Mouse (Mus musculus) liver, adult 2 months (tissue): ENCODE measurements around the gene Tmem95. TPM values are rescaled to one million over a fixed set of nuclear protein-coding genes. Genes with fewer than 3 reads are reported as not detected.
"Not testable (repeated sequence)": the region's sequence is repeated elsewhere in the genome, so short reads cannot be mapped to it uniquely, and the experiment has no call there.

Experiments used
- DNase-seq: peaks from one replicate; pipeline ENCODE4 v3.0.0-alpha.2; 2011; ENCODE audit warnings: low read depth, low spot score; ENCODE audit errors: extremely low read depth
- H3K27ac ChIP-seq: fragments of 200-500 bp; replicated peaks from 2 replicates; pipeline ENCODE4 v1.5.1; 2012; ENCODE audit warnings: low read depth, mild to moderate bottlenecking, control low read depth, inconsistent platforms, low read length; ENCODE audit not compliant: insufficient read depth
- H3K27me3 ChIP-seq: fragments of 200-500 bp; 2 replicates; pipeline ENCODE4 v1.6.1; 2012; ENCODE audit warnings: mild to moderate bottlenecking, moderate library complexity, low read length, inconsistent platforms; ENCODE audit not compliant: control insufficient read depth, insufficient read depth
- H3K36me3 ChIP-seq: fragments of 200-500 bp; 2 replicates; pipeline ENCODE4 v1.6.1; 2012; ENCODE audit warnings: low read length, inconsistent platforms; ENCODE audit not compliant: control insufficient read depth, insufficient read depth
- H3K4me1 ChIP-seq: fragments of 200-500 bp; 2 replicates; pipeline ENCODE4 v1.6.1; 2011; ENCODE audit warnings: low read length; ENCODE audit not compliant: control insufficient read depth, insufficient read depth
- H3K4me3 ChIP-seq: fragments of 200-500 bp; 2 replicates; pipeline ENCODE4 v1.5.1; 2011; ENCODE audit warnings: low read depth, mild to moderate bottlenecking, control low read depth, low read length, moderate library complexity; ENCODE audit not compliant: insufficient read depth
- H3K79me2 ChIP-seq: fragments of 200-500 bp; 2 replicates; pipeline ENCODE4 v1.6.1; 2012; ENCODE audit warnings: inconsistent platforms, mild to moderate bottlenecking, low read length, moderate library complexity; ENCODE audit not compliant: control insufficient read depth, insufficient read depth
- H3K9ac ChIP-seq: fragments of 200-500 bp; 2 replicates; pipeline ENCODE4 v1.6.1; 2012; ENCODE audit warnings: low read depth, mild to moderate bottlenecking, control low read depth, inconsistent platforms, low read length
- CTCF ChIP-seq: fragments of 200-500 bp; IDR thresholded peaks from 2 replicates; pipeline ENCODE4 v1.5.1; 2011; ENCODE audit warnings: low read depth, low read length, control low read depth
- POLR2A ChIP-seq: fragments of 200-500 bp; IDR thresholded peaks from 2 replicates; pipeline ENCODE4 v1.6.1; 2011; ENCODE audit warnings: low read length, control low read depth; ENCODE audit not compliant: insufficient read depth; ENCODE audit errors: extremely low read depth
- WGBS: fragments of 180-500 bp; shearing (Covaris S2); methylation state at CpG from one replicate; pipeline ENCODE4 v1.1.7; 2018; 5-methylcytosine and 5-hydroxymethylcytosine counted together
- polyA plus RNA-seq: library from polyadenylated mRNA; depleted of rRNA; stranded (reverse); fragments of >200 nt; gene quantifications from 2 replicates; pipeline ENCODE4 v1.2.3, GENCODE M21; 2012
- total RNA-seq: library from RNA; depleted of rRNA; stranded (reverse); fragments of >200 nt; gene quantifications from 2 replicates; pipeline ENCODE4 v1.2.3, GENCODE M21; 2014

Gene Tmem95
- total and polyA plus RNA-seq, 2 experiments, result not detected

GRCm38 (mm10) chr11:69870289-69871069 is 7.3 kb downstream of the Tmem95 start:
- Histone ChIP-seq H3K79me2 (no peaks in the 10 kb centered on the region), H3K27ac (no peak overlapping the region), H3K9ac (no peak overlapping the region), H3K27me3 (no peaks in the 10 kb centered on the region), H3K4me1 (no peaks in the 10 kb centered on the region), H3K4me3 (no peak overlapping the region), H3K36me3 (no peaks in the 10 kb centered on the region)
- WGBS, result 96% methylated on average over 2 of the region's 2 CpGs
- no peak for DNase-seq
- no peak for TF ChIP-seq CTCF
- no peak for TF ChIP-seq POLR2A

GRCm38 (mm10) chr11:69867335-69867734 is 10.5 kb downstream of the Tmem95 start:
- Histone ChIP-seq H3K27me3 (no peaks in the 10 kb centered on the region), H3K4me3 (no peak overlapping the region), H3K4me1 (no peaks in the 10 kb centered on the region), H3K79me2 (no peaks in the 10 kb centered on the region), H3K9ac (no peak overlapping the region), H3K36me3 (no peaks in the 10 kb centered on the region), H3K27ac (no peak overlapping the region)
- WGBS, result 61% methylated on average over 9 of the region's 9 CpGs
- TF ChIP-seq CTCF, result no peak
- no peak for TF ChIP-seq POLR2A
- DNase-seq, result no peak

DNA sequence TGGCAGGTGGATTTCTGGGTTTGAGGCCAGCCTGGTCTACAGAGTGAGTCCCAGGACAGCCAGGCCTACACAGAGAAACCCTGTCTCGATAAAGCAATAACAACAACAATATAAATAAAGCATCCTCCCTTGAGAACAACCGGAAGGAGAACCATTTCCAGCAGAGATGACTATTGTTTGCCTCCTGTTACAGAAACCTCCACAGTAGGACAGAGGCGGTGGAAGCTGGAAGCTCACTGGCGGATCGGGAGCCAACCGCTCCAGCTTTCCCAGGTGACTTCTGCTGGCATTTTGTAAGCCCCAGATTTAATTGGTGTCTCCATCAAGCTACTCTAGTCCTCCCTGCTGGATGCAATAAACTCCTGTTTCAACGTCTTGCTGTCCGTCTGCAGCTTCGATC is 12.3 kb downstream of the Tmem95 start:
- no peak for TF ChIP-seq CTCF
- H3K27me3 ChIP-seq, result no peaks in the 10 kb centered on the region
- H3K4me3 ChIP-seq, result no peak overlapping the region
- 83% methylated on average over 9 of the region's 9 CpGs for WGBS
- H3K4me1 ChIP-seq, result no peaks in the 10 kb centered on the region
- H3K79me2 ChIP-seq, result no peaks in the 10 kb centered on the region
- H3K9ac ChIP-seq, result no peak overlapping the region
- H3K36me3 ChIP-seq, result no peaks in the 10 kb centered on the region
- no peak for DNase-seq
- H3K27ac ChIP-seq, result no peak overlapping the region

GRCm38 (mm10) chr11:69864138-69864860 is 13.5 kb downstream of the Tmem95 start:
- H3K4me1 ChIP-seq, result no peaks in the 10 kb centered on the region
- 62% methylated on average over 8 of the region's 8 CpGs for WGBS
- H3K27me3 ChIP-seq, result no peaks in the 10 kb centered on the region
- no peaks in the 10 kb centered on the region for H3K36me3 ChIP-seq
- no peak for DNase-seq
- TF ChIP-seq POLR2A, result no peak
- no peak for TF ChIP-seq CTCF
- H3K27ac ChIP-seq, result no peak overlapping the region
- H3K9ac ChIP-seq, result no peak overlapping the region
- no peak overlapping the region for H3K4me3 ChIP-seq
- no peaks in the 10 kb centered on the region for H3K79me2 ChIP-seq

DNA sequence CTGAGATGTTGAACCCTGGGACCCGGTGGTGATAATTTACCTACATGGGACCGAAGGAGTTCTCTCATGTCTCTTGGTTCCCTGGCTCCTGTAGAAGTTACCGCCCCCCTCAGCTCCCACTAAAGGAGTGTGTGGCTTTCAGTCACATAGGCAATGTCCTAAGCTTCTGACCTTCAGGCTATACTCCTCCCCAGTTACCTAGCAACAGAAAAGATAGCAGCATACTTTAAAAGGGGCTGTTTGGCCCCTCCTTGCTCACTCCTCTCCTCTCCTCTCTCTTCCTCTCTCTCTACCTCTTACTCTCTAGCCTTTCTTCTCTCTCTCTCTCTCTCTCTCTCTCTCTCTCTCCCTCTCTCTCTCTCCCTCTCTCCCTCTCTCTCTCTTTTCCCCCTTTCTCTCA is 14.1 kb downstream of the Tmem95 start:
- H3K27me3 ChIP-seq, H3K4me1 ChIP-seq, DNase-seq, H3K9ac ChIP-seq, H3K27ac ChIP-seq, H3K36me3 ChIP-seq, H3K4me3 ChIP-seq, H3K79me2 ChIP-seq: not testable (repeated sequence)
- 76% methylated on average over 3 of the region's 3 CpGs for WGBS
